Mouse (Mus musculus) layer of hippocampus, postnatal 14 days (tissue): Measurements from ENCODE around the gene Kcnj10. TPM values are rescaled to one million over a fixed set of nuclear protein-coding genes. Genes with fewer than 3 reads are reported as not detected.

Experiments used
- DNase-seq, 2 experiments: peaks; one replicate each; pipeline ENCODE4 v3.0.0; 2021 to 2022; ENCODE audit warnings: low spot score in 2 of 2, mixed read lengths in 1 of 2
- total RNA-seq, 2 experiments: library from RNA; stranded (reverse); gene quantifications; 2 replicates each; pipeline ENCODE4 v1.2.3; 2021

The Kcnj10 gene
- total RNA-seq, 2 experiments from 2014 or later: 101 to 106 TPM

- peak; percentile 74 to 76 for DNase-seq
These were observed 28.9 kb upstream of the Kcnj10 start for GRCm38 (mm10) chr1:172311921-172312767.

DNA sequence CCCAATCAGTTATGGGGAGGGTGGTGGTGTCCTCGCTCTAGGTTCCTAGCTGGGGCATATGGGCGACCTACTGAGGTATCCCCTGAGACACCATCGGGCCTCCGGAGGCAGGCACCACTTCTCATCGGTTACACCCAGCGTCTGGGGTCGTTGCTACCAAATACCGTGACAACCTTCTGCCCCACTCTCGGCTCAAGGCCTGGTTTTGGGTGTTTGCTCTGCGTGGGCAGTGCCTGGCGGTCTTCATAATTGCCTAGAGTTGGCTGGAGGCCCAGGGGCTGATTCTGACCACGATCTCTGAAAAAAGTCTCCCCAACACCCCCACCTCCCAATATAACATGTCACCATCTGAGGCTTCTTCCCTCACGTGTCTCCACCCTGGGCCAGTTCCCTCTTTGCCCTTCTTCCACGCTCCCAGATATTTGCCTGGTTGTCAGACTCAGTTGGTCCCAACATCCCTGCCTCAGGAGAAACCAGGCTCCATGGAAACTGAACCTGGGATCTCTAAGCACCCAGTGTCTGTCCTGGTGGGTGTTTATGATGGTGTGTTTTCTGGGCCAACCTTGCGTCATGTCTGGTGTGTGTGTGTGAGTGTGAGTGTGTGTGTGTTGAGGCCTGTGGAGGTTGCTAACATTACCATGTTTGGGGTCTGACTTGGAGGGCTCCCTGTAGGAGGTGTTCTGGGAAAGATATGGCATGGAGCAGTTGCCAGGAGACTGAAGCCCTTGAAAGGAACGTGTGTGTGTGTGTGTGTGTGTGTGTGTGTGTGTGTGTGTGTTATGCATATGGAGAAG, 28.0 kb upstream of the Kcnj10 start:
- DNase-seq: peak in 1 of 2 experiments; percentile 65

- no peak for DNase-seq
These were observed 27.2 kb upstream of the Kcnj10 start for GRCm38 (mm10) chr1:172313613-172314411.

DNA sequence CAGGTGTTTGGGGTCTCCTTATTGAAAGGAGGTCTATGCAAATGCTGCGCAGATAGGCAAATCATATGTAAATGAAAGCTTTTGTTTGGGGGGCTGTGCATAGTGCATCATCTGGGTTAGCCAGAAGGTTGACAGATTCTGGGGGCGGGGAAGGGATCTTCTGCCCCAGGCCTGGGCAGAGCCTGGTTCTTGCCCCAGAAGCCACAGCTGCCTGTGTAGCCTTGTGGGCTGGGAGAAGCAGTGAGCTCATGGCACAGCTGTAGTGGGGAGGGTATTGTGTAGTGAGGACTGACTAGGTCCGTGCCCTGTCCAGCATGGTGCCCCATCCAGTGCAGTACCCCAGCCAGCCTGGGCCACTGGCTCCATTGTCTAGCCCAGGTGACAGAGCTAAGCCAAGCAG, 26.1 kb upstream of the Kcnj10 start:
- no peak for DNase-seq

DNA sequence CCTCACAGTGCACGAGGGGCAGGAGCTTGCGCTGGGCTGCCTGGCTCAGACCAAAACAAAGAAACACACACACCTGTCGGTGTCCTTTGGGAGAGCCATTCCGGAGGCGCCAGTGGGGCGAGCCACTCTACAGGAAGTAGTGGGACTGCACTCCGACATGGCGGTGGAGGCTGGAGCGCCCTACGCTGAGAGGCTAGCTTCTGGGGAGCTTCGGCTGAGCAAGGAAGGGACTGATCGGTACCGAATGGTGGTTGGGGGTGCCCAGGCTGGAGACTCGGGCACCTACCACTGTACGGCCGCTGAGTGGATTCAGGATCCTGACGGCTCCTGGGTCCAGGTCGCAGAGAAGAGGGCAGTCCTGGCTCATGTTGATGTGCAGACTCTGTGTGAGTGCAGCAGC, 23.6 kb upstream of the Kcnj10 start:
- no peak for DNase-seq

DNA sequence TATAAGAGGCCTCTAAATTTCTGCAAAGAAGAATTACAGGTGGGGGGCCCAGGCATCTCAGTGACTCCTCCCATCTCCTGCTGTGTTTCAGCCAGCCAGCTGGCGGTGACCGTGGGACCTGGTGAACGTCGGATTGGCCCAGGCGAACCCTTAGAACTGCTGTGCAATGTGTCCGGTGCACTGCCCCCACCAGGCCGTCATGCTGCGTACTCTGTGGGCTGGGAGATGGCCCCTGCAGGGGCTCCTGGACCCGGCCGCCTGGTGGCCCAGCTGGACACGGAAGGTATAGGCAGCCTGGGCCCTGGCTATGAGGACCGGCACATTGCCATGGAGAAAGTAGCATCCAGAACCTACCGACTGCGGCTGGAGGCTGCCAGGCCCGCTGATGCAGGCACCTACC, 23.1 kb upstream of the Kcnj10 start:
- no peak for DNase-seq

- no peak for DNase-seq
These were observed 22.5 kb upstream of the Kcnj10 start for GRCm38 (mm10) chr1:172318424-172319035.

GRCm38 (mm10) chr1:172319346-172319745, 21.7 kb upstream of the Kcnj10 start:
- DNase-seq: no peak

GRCm38 (mm10) chr1:172319921-172320411, 21.0 kb upstream of the Kcnj10 start:
- DNase-seq: no peak

DNA sequence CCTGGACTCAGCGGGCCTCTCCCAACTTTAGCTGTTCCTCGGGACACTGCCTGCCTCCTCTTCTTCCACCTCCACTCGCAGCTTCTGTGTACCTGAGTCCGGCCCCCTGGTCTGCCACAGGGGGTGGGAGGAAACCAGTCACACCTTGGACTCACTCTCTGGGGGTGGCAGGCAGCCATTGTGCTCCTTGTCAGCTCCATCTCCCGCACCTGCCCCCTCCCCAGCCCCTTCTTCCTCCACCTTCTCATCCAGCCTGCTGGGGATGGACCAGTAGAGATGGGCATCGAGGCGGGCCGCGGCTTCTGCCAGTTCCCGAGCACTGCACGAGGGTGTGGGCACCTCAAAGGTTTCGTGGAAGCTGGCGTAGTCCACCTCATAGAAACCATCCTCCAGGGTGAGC, 18.3 kb upstream of the Kcnj10 start:
- DNase-seq: no peak

DNA sequence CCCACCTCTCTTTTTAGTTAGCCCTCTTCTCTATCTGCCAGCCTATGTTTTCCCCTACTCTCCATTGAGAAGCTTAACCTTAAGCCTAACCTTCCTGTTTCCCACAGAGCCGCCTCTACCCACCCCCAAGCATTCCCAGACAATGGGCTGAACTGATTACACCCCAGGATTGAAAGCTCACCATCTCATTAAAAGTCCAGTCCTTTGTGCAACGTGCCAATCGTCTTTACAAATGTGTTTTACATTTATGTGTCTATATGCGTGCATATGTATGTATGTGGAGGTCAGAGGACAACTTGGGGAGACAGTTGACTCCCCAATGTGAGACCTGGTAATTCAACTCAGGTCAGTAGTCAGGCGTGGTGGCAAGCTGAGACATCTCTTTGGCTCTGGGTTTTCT, 17.7 kb upstream of the Kcnj10 start:
- no peak for DNase-seq

GRCm38 (mm10) chr1:172323801-172324359, 17.1 kb upstream of the Kcnj10 start:
- peak in 1 of 2 experiments; percentile 62 for DNase-seq

- peak; percentile 73 to 79 for DNase-seq
These were observed 16.3 kb upstream of the Kcnj10 start for GRCm38 (mm10) chr1:172324725-172325124.

DNA sequence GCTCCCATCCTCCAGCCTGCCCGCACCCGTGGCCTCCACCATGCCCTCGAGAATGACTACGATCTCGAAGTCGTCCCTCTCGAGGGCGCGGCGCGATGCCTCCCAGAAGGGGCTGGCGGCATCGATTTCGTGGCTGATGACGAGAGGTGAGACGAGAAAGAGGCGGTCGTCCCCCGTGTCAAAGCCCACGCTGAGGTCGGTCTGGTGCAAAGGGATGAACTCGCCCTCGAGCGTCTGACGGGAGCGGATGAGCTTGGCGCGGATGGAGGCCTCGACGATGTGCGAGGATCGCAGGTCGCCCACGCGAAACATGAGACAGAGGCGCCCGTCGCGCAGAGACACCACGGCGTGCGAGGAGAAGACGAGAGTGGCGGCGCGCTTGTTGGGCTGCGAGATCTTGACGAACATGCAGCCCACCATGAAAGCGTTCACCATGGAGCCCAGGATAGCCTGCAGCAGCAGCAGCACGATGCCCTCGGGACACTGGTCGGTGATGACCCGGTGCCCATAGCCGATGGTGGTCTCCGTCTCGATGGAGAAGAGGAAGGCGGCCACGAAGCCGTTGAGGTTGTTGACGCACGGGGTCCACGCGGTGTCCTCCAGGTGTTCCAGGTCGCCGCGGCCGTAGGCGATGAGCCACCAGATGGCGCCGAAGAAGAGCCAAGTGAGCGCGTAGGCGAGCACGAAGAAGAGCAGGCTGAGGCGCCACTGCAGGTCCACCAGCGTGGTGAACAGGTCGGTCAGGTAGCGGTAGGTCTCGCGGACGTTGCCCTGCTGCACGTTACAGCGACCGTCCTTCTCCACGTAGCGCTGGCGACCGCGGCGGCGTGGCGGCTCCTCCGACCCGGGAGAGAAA, 15.1 kb upstream of the Kcnj10 start:
- peak in 1 of 2 experiments; percentile 59 for DNase-seq

GRCm38 (mm10) chr1:172326684-172327083, 14.3 kb upstream of the Kcnj10 start:
- DNase-seq: no peak

DNA sequence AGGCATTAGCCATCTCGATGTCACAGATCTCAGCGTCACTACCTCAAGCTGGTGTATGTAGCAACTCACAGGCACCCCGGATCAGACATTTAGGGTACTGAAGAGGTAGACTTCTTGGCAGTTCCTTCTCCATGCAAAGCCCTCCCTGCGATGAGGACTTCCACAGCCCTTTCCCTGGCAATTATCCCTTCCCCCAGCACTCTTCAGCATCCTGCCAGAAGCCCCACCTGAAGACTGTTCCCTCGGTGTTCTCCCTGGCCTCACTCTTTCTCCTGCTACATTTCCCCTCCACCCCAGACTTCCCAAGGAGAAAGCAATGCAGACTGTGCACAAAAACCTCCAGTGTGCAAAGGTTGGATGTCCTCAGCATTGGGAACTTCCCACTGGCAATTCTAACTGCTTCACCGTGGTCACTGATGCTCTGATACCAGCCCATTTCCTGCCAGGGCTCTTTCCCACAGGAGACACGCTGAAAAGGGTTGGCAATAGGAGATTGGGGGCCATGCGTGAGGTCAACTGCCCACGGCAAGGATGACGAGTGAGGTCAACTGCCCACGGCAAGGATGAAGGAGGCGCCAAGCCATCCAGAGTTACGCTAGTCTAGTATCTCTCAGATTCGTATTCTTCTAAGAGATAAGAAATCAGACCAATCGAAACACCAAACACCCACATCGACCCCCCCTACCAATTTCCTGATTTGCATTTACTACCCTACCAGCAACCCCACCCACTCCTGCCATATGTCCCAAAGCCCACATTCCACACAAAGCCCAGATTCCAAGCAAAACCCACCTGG, 13.6 kb upstream of the Kcnj10 start:
- peak in 1 of 2 experiments; percentile 72 for DNase-seq

DNA sequence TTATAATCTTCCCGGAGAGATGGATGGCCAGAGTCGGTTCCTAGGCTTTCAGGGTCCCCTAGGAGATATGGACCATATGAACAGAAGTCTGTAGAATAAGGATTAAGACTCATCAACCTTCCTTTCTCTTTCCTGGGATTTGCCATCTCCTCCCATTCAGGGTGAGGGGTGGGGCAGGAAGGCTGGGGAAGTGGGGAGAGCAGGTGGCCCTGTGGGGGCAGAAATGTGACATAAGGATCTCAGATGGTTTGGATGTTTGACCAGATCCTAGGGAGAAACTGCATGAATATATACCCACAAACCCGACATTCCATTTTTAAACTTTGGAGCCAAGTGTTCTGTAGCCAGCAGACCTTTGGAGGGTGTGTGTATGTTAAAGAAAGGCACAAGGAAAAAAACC, 13.0 kb upstream of the Kcnj10 start:
- no peak for DNase-seq

- DNase-seq: no peak
These were observed 12.5 kb upstream of the Kcnj10 start for GRCm38 (mm10) chr1:172328461-172328860.

- DNase-seq: peak in 1 of 2 experiments; percentile 87
These were observed 11.9 kb upstream of the Kcnj10 start, which contains the start of gene Kcnj9 for GRCm38 (mm10) chr1:172329131-172329530. TSS of gene Kcnj9 (minus strand) at chr1:172329318.
